Mouse (Mus musculus): ENCODE measurements around the gene F2rl1.
A peak's percentile ranks its signal among the peaks of the same experiment; 100 is the strongest.

The F2rl1 gene

DNA sequence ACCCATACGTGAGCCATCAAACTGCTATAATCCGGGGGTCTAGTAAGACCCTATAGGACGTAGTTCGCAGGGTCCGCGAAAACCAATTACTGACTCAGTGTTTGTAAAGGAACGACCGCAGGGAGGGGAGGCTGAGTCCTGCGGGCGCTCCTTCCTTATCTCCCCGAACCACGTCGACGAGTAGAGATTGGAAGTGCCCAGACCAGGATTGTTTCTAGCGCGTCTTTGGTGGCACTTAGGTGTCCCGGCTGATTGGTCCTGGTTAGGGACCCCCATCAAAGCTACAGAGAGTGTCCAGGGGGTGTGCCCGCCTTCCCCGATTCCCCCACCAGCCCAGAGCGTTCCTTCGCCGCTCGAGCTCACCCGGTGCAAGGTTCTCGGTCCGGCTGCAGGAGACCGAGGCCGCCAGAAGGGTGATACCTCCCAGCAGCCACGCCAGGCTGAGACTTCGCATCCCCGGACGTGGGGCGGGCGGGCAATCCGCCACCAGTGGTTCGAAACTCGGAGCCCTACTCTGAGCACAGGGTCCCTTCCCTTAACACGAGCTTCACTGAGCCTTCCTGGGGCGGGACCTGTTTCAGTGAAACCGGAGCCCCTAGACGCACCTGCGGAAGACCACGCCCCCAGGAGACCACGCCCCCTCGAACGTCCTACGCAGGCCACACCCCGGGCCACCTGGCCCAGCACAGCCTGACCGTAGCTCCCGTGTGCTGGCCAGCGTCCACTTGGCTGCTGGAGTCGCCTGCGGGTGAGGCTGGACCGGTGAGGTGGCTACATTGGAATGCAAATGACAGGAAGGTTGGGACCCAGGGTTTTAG, at the start of gene F2rl1:
Gene F2rl1 (minus strand): TSS at position 554 of the 818 bp plus-strand sequence.
- no peak for DNase-seq (ENCODE audit: extremely low read depth, low read depth)

GRCm38 (mm10) chr13:95570877-95571276, 45.9 kb upstream of the F2rl1 start:
- no peak for DNase-seq (ENCODE audit: extremely low read depth, low read depth)

DNA sequence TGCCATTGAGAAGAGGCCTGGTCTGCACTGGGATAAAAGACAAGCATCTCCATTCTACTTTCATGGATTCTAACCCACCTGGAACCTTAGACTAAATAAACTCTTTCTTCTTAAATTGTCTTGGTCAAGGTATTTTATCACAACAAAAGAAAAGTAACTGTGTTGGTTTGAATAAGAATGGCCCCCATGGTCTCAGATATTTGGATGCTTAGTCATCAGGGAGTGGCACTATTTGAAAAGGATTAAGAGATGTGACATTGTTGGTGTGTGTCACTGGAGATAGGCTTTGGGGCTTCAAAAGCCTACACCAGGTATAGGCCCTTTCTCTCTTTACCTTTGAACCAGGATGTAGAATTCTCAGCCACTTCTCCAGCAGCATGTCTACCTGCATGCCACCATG, 44.3 kb upstream of the F2rl1 start:
- DNase-seq (ENCODE audit: extremely low read depth, low read depth): no peak

- DNase-seq (ENCODE audit: extremely low read depth, low read depth): no peak
Observed at GRCm38 (mm10) chr13:95568336-95568735, 43.3 kb upstream of the F2rl1 start.

DNA sequence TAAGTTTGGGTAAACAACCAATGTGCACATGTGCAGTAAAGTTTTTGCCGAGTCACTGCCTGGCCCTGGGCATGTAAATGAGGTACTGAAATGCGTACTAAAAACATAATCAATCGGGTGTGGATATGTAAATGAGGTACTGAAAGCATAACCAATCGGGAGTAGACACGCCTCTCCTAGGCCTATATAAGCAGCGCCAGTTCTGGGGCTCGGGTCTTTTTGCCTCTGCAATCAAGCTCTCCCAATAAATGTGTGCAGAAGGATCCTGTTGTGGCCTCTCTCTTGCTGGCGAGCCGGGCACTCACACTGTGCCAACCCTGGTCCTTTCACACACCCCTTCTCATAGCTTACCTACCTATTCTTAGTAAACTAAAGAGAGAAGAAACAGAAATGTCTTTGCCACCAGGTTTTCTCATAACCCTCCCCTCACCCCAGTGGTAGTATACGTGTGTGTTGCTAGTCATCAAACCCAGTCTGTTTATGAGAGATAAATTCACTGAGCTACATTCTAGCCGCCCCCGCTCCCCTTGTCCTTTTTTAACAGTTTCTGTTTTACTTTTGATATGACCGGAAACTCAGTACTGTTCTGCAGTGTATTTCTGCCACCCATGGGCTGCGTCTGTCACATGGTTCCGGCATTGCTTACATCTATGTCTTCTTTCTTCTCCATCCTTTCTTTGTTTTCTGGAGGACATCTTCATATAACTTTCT, 42.0 kb upstream of the F2rl1 start:
- no peak for DNase-seq (ENCODE audit: extremely low read depth, low read depth)

DNA sequence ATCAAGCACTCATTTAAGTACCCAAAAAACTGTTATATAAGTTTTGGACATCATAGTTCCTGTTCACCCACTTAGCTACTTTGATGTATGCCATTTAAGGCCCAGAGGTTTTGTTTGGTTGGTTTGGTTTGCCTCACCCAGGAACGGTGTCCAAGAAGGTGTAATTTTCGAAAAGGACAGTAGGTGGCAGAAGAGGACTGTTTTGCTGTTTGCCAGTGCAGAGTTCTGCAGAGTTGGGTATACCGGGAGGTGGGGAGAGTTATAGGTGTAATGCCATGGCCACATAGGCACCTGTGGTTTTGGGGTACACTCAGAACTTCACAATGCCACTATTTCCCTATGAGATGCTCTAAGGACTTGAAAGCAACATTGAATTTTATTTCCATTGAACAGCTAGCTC, 38.7 kb upstream of the F2rl1 start:
- peak; percentile 46 for DNase-seq (ENCODE audit: extremely low read depth, low read depth)

GRCm38 (mm10) chr13:95563066-95563610, 38.1 kb upstream of the F2rl1 start:
- DNase-seq (ENCODE audit: extremely low read depth, low read depth): no peak

DNA sequence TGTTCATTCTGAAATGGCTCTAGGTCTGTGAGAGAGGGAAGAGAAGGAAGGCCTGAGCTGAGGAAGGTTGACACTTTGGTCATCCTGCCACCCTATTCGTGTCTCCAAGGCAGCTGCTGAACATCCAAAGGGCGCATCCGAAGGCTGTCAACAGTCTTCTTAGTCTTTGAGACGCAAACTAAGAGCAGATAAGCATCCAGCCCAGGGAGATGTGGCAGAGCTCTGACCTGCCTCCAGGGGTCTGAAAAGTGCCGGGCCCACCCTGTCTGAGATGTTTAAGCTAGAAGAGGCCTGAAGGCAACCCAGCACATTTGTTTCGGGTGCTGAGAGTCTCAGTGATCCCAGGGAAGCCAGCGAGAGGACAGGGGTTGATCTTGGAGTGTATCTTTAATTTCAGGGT, 32.3 kb upstream of the F2rl1 start:
- no peak for DNase-seq (ENCODE audit: extremely low read depth, low read depth)

- DNase-seq (ENCODE audit: extremely low read depth, low read depth): no peak
Observed at GRCm38 (mm10) chr13:95553885-95554492, 29.0 kb upstream of the F2rl1 start.

DNA sequence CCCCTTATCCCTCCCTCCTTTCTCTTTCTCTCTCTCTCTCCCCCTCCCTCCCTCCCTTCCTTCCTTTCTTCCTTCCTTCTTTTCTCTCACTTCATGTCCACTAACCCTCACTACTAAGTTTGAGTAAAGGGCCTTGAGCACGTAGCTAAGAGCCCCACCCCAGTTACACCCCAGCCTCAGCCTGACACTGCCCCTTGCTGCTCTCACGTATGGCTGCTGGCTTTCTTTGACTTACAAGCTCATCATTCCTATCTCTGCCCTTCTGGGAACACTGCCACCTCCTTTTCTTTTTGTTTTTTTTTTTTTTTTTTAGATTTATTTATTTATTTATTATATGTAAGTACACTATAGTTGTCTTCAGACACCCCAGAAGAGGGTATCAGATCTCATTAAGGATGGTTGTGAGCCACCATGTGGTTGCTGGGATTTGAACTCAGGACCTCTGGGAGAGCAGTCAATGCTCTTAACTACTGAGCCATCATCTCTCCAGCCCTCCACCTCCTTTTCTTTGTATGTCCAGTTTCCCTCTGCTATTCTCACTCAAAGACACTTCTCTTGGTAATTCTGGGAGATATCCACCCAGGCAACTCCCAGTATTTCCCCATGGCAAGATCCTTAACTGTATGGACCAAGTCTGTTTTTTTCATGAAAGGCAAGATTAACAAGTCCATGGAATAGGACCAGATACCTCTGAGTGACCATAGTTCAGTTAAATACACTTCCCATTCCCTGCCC, 25.8 kb upstream of the F2rl1 start:
- DNase-seq (ENCODE audit: extremely low read depth, low read depth): no peak

GRCm38 (mm10) chr13:95549421-95549820, 24.4 kb upstream of the F2rl1 start:
- no peak for DNase-seq (ENCODE audit: extremely low read depth, low read depth)

DNA sequence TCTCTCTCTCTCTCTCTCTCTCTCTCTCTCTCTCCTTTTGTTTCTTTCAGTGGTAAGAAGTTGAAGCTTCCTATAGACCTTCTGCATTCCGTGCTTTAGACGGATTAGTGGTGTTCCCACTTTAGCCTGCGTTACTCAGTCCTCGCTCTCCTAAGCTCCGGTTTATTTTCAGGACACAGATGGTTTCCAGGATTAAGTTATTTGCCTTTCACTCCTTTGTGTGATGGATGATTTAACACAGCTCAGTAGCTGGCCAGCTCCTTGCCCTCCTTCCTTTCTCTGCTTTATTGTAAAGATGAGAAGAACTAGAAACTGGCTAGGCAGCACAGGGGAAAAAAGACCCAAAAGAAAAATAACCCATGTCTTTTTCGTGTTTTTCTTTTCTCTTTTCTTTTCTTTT, 23.8 kb upstream of the F2rl1 start:
- DNase-seq (ENCODE audit: extremely low read depth, low read depth): no peak

- DNase-seq (ENCODE audit: extremely low read depth, low read depth): no peak
Observed at GRCm38 (mm10) chr13:95548291-95548789, 23.3 kb upstream of the F2rl1 start.

DNA sequence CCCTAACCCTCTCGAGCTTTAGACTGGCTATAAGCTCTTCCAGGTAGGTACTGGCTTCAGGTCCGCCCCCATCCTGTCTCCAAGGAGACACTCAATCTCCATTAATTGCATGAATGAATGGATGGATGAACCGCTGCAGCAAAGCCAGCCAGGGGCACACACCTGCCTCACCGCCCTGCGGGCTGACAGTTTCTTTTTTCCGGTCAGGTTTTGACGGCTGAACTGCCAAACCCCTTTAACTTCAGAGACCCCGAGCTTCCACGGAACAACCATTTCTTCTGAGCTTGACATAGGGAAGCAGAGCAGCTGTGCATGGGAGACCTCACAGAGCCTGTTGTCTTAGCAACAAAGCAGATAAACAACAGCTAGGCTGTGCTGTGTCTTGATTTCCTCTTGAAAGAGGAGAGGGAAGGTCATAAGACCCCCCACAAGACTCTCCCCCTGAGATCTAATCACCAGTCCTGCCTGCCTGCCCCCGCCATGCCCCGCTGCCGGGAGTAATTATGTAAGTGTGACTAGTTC, 22.1 kb upstream of the F2rl1 start:
- no peak for DNase-seq (ENCODE audit: extremely low read depth, low read depth)

- DNase-seq (ENCODE audit: extremely low read depth, low read depth): no peak
Observed at GRCm38 (mm10) chr13:95546251-95546650, 21.2 kb upstream of the F2rl1 start.

- DNase-seq (ENCODE audit: extremely low read depth, low read depth): no peak
Observed at GRCm38 (mm10) chr13:95545729-95546186, 20.7 kb upstream of the F2rl1 start.

GRCm38 (mm10) chr13:95538021-95538420, 13.0 kb upstream of the F2rl1 start:
- DNase-seq (ENCODE audit: extremely low read depth, low read depth): no peak

- no peak for DNase-seq (ENCODE audit: extremely low read depth, low read depth)
Observed at GRCm38 (mm10) chr13:95536117-95536493, 11.1 kb upstream of the F2rl1 start.

GRCm38 (mm10) chr13:95535461-95536116, 10.6 kb upstream of the F2rl1 start:
- DNase-seq (ENCODE audit: extremely low read depth, low read depth): no peak

- no peak for DNase-seq (ENCODE audit: extremely low read depth, low read depth)
Observed at GRCm38 (mm10) chr13:95535026-95535425, 10.0 kb upstream of the F2rl1 start.
